Mouse (Mus musculus): ENCODE results near the gene Car4. TPM values are rescaled to one million over a fixed set of nuclear protein-coding genes. Genes with fewer than 3 reads are reported as not detected.

Gene Car4
- polyA plus RNA-seq, 1 experiment: 3.7 TPM

- DNase-seq: no peak
- Histone ChIP-seq H3K4me3 (ENCODE audit: control insufficient read depth, insufficient read depth, low read length) (no peak overlapping the region), H3K4me1 (replicated peaks; ENCODE audit: control insufficient read depth, insufficient read depth, low read length) (no peaks in the 10 kb centered on the region), H3K27me3 (ENCODE audit: control insufficient read depth, insufficient read depth, low read length) (peaks cover 3% of the 10 kb centered on the region; the same call in 1 of the 2 replicates), H3K36me3 (ENCODE audit: control insufficient read depth, insufficient read depth, low read length) (no peaks in the 10 kb centered on the region), H3K27ac (ENCODE audit: control insufficient read depth, insufficient read depth, low read length) (no peak overlapping the region)
- TF ChIP-seq POLR2A (IDR thresholded peaks at IDR 0.05; ENCODE audit: control insufficient read depth, extremely low read depth, insufficient read depth, low read length, poor library complexity): no peak
- TF ChIP-seq CTCF (IDR thresholded peaks at IDR 0.05; ENCODE audit: borderline replicate concordance, control insufficient read depth, extremely low read depth, insufficient read depth, low read length, poor library complexity): no peak
- 47% methylated on average over 2 of the region's 2 CpGs for WGBS
Observed at GRCm38 (mm10) chr11:84952611-84953010, 5.0 kb upstream of the Car4 start.

GRCm38 (mm10) chr11:84956400-84956799, 1.2 kb upstream of the Car4 start:
- no peak for TF ChIP-seq POLR2A (IDR thresholded peaks at IDR 0.05; ENCODE audit: control insufficient read depth, extremely low read depth, insufficient read depth, low read length, poor library complexity)
- TF ChIP-seq CTCF (IDR thresholded peaks at IDR 0.05; ENCODE audit: borderline replicate concordance, control insufficient read depth, extremely low read depth, insufficient read depth, low read length, poor library complexity): no peak
- no peak overlapping the region for H3K27ac ChIP-seq (ENCODE audit: control insufficient read depth, insufficient read depth, low read length)
- H3K27me3 ChIP-seq (ENCODE audit: control insufficient read depth, insufficient read depth, low read length): peaks cover 18% of the 10 kb centered on the region
- H3K4me1 ChIP-seq (replicated peaks; ENCODE audit: control insufficient read depth, insufficient read depth, low read length): no peaks in the 10 kb centered on the region
- H3K36me3 ChIP-seq (ENCODE audit: control insufficient read depth, insufficient read depth, low read length): no peaks in the 10 kb centered on the region
- no peak for DNase-seq
- no peak overlapping the region for H3K4me3 ChIP-seq (ENCODE audit: control insufficient read depth, insufficient read depth, low read length)
- WGBS: 31% methylated on average over 5 of the region's 5 CpGs

- 12% methylated on average over 15 of the region's 15 CpGs for WGBS
- peaks cover 18% of the 10 kb centered on the region for H3K27me3 ChIP-seq (ENCODE audit: control insufficient read depth, insufficient read depth, low read length)
- no peaks in the 10 kb centered on the region for H3K36me3 ChIP-seq (ENCODE audit: control insufficient read depth, insufficient read depth, low read length)
- H3K4me3 ChIP-seq (ENCODE audit: control insufficient read depth, insufficient read depth, low read length): no peak overlapping the region
- TF ChIP-seq POLR2A (IDR thresholded peaks at IDR 0.05; ENCODE audit: control insufficient read depth, extremely low read depth, insufficient read depth, low read length, poor library complexity) (no peak), CTCF (IDR thresholded peaks at IDR 0.05; ENCODE audit: borderline replicate concordance, control insufficient read depth, extremely low read depth, insufficient read depth, low read length, poor library complexity) (no peak)
- no peak overlapping the region for H3K27ac ChIP-seq (ENCODE audit: control insufficient read depth, insufficient read depth, low read length)
- no peak for DNase-seq
- H3K4me1 ChIP-seq (replicated peaks; ENCODE audit: control insufficient read depth, insufficient read depth, low read length): no peaks in the 10 kb centered on the region
Observed at GRCm38 (mm10) chr11:84957171-84957570, 415 bp upstream of the Car4 start.

DNA sequence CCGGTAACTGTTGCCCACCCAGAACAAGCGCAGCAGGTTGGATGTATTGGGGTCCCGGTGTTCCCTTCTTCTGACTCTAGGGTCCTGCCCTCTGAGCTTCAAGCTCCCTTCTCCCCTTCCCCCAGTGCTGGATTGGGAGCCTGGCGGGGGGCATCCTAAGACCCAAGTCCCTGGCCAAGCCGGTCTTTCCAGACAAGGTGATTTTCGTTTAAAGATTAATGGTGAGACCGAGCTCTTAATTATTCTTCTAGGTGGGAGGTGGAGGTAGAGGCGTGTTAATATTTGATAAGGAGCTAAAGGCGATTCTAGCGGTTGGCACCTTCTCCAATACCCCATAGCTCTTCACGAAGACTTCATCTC, 665 bp downstream of the Car4 start:
- peaks cover 18% of the 10 kb centered on the region for H3K27me3 ChIP-seq (ENCODE audit: control insufficient read depth, insufficient read depth, low read length)

DNA sequence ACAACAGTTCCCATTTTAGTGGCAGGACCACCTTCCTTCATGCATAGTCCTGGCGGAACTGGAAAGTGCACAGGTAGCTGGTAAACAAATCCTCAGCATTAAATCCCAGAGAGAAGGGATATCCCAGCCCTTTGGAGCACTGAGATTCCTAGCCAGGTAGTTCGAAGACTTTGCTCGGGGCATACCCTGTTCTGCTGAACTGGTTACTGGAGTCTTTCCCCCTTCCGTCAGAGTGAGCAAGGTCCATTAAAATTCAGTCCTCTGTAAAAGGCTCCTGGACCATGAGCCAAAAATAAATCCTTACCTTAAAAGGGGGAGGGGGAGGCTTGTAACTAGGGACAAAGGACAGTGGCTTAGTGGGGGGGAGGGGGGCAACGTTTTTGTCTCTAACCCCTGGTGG, 1.6 kb downstream of the Car4 start:
- DNase-seq: no peak
- TF ChIP-seq CTCF (IDR thresholded peaks at IDR 0.05; ENCODE audit: borderline replicate concordance, control insufficient read depth, extremely low read depth, insufficient read depth, low read length, poor library complexity): no peak
- TF ChIP-seq POLR2A (IDR thresholded peaks at IDR 0.05; ENCODE audit: control insufficient read depth, extremely low read depth, insufficient read depth, low read length, poor library complexity): no peak
- Histone ChIP-seq H3K4me1 (replicated peaks; ENCODE audit: control insufficient read depth, insufficient read depth, low read length) (no peaks in the 10 kb centered on the region), H3K27me3 (ENCODE audit: control insufficient read depth, insufficient read depth, low read length) (peaks cover 18% of the 10 kb centered on the region), H3K4me3 (ENCODE audit: control insufficient read depth, insufficient read depth, low read length) (no peak overlapping the region), H3K36me3 (ENCODE audit: control insufficient read depth, insufficient read depth, low read length) (no peaks in the 10 kb centered on the region), H3K27ac (ENCODE audit: control insufficient read depth, insufficient read depth, low read length) (no peak overlapping the region)
- 57% methylated on average over 5 of the region's 5 CpGs for WGBS

More for the DNA sequence above, 665 bp downstream of the Car4 start:
- H3K4me3 ChIP-seq (ENCODE audit: control insufficient read depth, insufficient read depth, low read length): no peak overlapping the region
- 13% methylated on average over 11 of the region's 11 CpGs for WGBS
- no peak for DNase-seq
- H3K36me3 ChIP-seq (ENCODE audit: control insufficient read depth, insufficient read depth, low read length): no peaks in the 10 kb centered on the region
- TF ChIP-seq CTCF (IDR thresholded peaks at IDR 0.05; ENCODE audit: borderline replicate concordance, control insufficient read depth, extremely low read depth, insufficient read depth, low read length, poor library complexity): no peak
- no peak for TF ChIP-seq POLR2A (IDR thresholded peaks at IDR 0.05; ENCODE audit: control insufficient read depth, extremely low read depth, insufficient read depth, low read length, poor library complexity)
- H3K4me1 ChIP-seq (replicated peaks; ENCODE audit: control insufficient read depth, insufficient read depth, low read length): no peaks in the 10 kb centered on the region
- no peak overlapping the region for H3K27ac ChIP-seq (ENCODE audit: control insufficient read depth, insufficient read depth, low read length)

DNA sequence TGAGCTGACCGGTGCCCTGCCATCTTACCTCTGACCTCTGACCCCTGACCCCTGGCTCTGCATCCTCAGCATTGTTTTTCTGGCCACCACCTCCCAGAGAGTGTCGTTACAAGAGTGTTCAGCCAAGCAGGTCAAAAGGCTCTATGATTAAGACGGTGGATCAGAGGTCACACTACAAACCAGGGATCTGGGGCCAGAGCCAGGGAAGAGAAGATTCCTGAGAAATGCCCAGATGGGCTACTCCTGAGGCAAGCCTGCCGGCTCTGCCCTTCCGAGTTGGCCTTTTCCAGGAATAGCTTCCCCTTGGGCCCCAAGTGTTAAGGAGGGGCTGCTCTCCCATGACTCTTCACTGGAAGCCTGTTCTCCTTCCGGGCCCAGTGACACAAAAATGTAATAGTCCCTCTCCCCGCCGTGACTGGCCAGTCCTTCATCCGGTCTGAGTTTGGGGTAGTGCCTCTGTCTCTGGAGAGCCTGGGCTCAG, 2.2 kb downstream of the Car4 start:
- H3K27me3 ChIP-seq (ENCODE audit: control insufficient read depth, insufficient read depth, low read length): peaks cover 18% of the 10 kb centered on the region

DNA sequence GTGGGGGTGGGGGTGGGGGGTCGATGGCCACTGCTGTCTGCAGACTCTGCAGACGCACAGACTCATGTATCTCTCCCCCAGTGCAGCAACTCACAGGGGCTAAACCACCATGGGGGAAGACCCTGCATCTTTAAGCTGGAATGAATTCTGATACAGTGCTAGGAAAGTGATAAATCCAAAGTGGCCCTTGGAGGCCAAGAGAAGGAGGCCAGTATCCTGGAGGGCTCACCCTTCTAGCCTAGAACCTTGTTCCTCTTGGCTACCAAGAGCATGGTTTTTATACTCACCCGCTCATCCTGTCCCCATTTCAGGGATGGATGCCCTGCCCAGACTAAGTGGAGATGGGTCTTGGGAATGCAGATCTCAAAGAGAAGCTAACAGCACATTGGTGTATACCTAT, 2.7 kb downstream of the Car4 start:
- Histone ChIP-seq H3K36me3 (ENCODE audit: control insufficient read depth, insufficient read depth, low read length) (no peaks in the 10 kb centered on the region), H3K27ac (ENCODE audit: control insufficient read depth, insufficient read depth, low read length) (no peak overlapping the region), H3K27me3 (ENCODE audit: control insufficient read depth, insufficient read depth, low read length) (peaks cover 18% of the 10 kb centered on the region), H3K4me1 (replicated peaks; ENCODE audit: control insufficient read depth, insufficient read depth, low read length) (no peaks in the 10 kb centered on the region), H3K4me3 (ENCODE audit: control insufficient read depth, insufficient read depth, low read length) (no peak overlapping the region)
- 53% methylated on average over 3 of the region's 3 CpGs for WGBS
- DNase-seq: no peak
- TF ChIP-seq CTCF (IDR thresholded peaks at IDR 0.05; ENCODE audit: borderline replicate concordance, control insufficient read depth, extremely low read depth, insufficient read depth, low read length, poor library complexity) (no peak), POLR2A (IDR thresholded peaks at IDR 0.05; ENCODE audit: control insufficient read depth, extremely low read depth, insufficient read depth, low read length, poor library complexity) (no peak)

More for the DNA sequence above, 2.2 kb downstream of the Car4 start:
- H3K4me1 ChIP-seq (replicated peaks; ENCODE audit: control insufficient read depth, insufficient read depth, low read length): no peaks in the 10 kb centered on the region
- H3K36me3 ChIP-seq (ENCODE audit: control insufficient read depth, insufficient read depth, low read length): no peaks in the 10 kb centered on the region
- no peak overlapping the region for H3K27ac ChIP-seq (ENCODE audit: control insufficient read depth, insufficient read depth, low read length)
- no peak overlapping the region for H3K4me3 ChIP-seq (ENCODE audit: control insufficient read depth, insufficient read depth, low read length)
- WGBS: 12% methylated on average over 9 of the region's 9 CpGs
- no peak for TF ChIP-seq POLR2A (IDR thresholded peaks at IDR 0.05; ENCODE audit: control insufficient read depth, extremely low read depth, insufficient read depth, low read length, poor library complexity)
- TF ChIP-seq CTCF (IDR thresholded peaks at IDR 0.05; ENCODE audit: borderline replicate concordance, control insufficient read depth, extremely low read depth, insufficient read depth, low read length, poor library complexity): no peak
- no peak for DNase-seq

Data from thymus, adult 2 months (tissue).